Mouse (Mus musculus): ENCODE results near the gene Rsrc1.
"Not testable (repeated sequence)": the region's sequence is repeated elsewhere in the genome, so short reads cannot be mapped to it uniquely, and the experiment has no call there.

The Rsrc1 gene

GRCm38 (mm10) chr3:66983481-66983880 is 2.3 kb downstream of the Rsrc1 start:
- DNase-seq (ENCODE audit: low read depth in 2 of 2, low spot score in 2 of 2): no peak

- peak; percentile 47 to 66 for DNase-seq (ENCODE audit: low read depth in 2 of 2, low spot score in 2 of 2)
Observed at GRCm38 (mm10) chr3:66985539-66986286, 4.5 kb downstream of the Rsrc1 start.

GRCm38 (mm10) chr3:66986287-66986560 is 5.0 kb downstream of the Rsrc1 start:
- DNase-seq (ENCODE audit: low read depth in 2 of 2, low spot score in 2 of 2): no peak

GRCm38 (mm10) chr3:66996820-66997219 is 15.6 kb downstream of the Rsrc1 start:
- DNase-seq (ENCODE audit: low read depth in 2 of 2, low spot score in 2 of 2): no peak

- no peak for DNase-seq (ENCODE audit: low read depth in 2 of 2, low spot score in 2 of 2)
Observed at GRCm38 (mm10) chr3:67036387-67037062, 55.3 kb downstream of the Rsrc1 start.

- DNase-seq (ENCODE audit: low read depth in 2 of 2, low spot score in 2 of 2): no peak
Observed at GRCm38 (mm10) chr3:67059755-67060154, 78.6 kb downstream of the Rsrc1 start.

GRCm38 (mm10) chr3:67070575-67071488 is 89.6 kb downstream of the Rsrc1 start:
- no peak for DNase-seq (ENCODE audit: low read depth in 2 of 2, low spot score in 2 of 2)

- DNase-seq (ENCODE audit: low read depth in 2 of 2, low spot score in 2 of 2): not testable (repeated sequence)
Observed at GRCm38 (mm10) chr3:67073653-67074052, 92.5 kb downstream of the Rsrc1 start.

- no peak for DNase-seq (ENCODE audit: low read depth in 2 of 2, low spot score in 2 of 2)
Observed at GRCm38 (mm10) chr3:67075484-67075883, 94.3 kb downstream of the Rsrc1 start.

- DNase-seq (ENCODE audit: low read depth in 2 of 2, low spot score in 2 of 2): no peak
Observed at GRCm38 (mm10) chr3:67084742-67085141, 103.6 kb downstream of the Rsrc1 start.

- no peak for DNase-seq (ENCODE audit: low read depth in 2 of 2, low spot score in 2 of 2)
Observed at GRCm38 (mm10) chr3:67108428-67108827, 127.2 kb downstream of the Rsrc1 start.

- no peak for DNase-seq (ENCODE audit: low read depth in 2 of 2, low spot score in 2 of 2)
Observed at GRCm38 (mm10) chr3:67116317-67116716, 135.1 kb downstream of the Rsrc1 start.

GRCm38 (mm10) chr3:67132521-67132920 is 151.3 kb downstream of the Rsrc1 start:
- DNase-seq (ENCODE audit: low read depth in 2 of 2, low spot score in 2 of 2): no peak

- DNase-seq (ENCODE audit: low read depth in 2 of 2, low spot score in 2 of 2): no peak
Observed at GRCm38 (mm10) chr3:67135749-67136375, 154.7 kb downstream of the Rsrc1 start.

- DNase-seq (ENCODE audit: low read depth in 2 of 2, low spot score in 2 of 2): no peak
Observed at GRCm38 (mm10) chr3:67144952-67145351, 163.8 kb downstream of the Rsrc1 start.

- DNase-seq (ENCODE audit: low read depth in 2 of 2, low spot score in 2 of 2): no peak
Observed at GRCm38 (mm10) chr3:67146280-67146679, 165.1 kb downstream of the Rsrc1 start.

GRCm38 (mm10) chr3:67147246-67147645 is 166.1 kb downstream of the Rsrc1 start:
- DNase-seq (ENCODE audit: low read depth in 2 of 2, low spot score in 2 of 2): no peak

GRCm38 (mm10) chr3:67197179-67197578 is 216.0 kb downstream of the Rsrc1 start:
- no peak for DNase-seq (ENCODE audit: low read depth in 2 of 2, low spot score in 2 of 2)

GRCm38 (mm10) chr3:67213047-67213457 is 231.9 kb downstream of the Rsrc1 start:
- no peak for DNase-seq (ENCODE audit: low read depth in 2 of 2, low spot score in 2 of 2)

- no peak for DNase-seq (ENCODE audit: low read depth in 2 of 2, low spot score in 2 of 2)
Observed at GRCm38 (mm10) chr3:67232617-67233241, 251.5 kb downstream of the Rsrc1 start.

GRCm38 (mm10) chr3:67242451-67242850 is 261.3 kb downstream of the Rsrc1 start:
- DNase-seq (ENCODE audit: low read depth in 2 of 2, low spot score in 2 of 2): not testable (repeated sequence)

Measured in CD8-positive naive resting alpha-beta T cell, adult 2 months (primary cell).